Mouse (Mus musculus): ENCODE data around the gene Fcgr3.

DNA sequence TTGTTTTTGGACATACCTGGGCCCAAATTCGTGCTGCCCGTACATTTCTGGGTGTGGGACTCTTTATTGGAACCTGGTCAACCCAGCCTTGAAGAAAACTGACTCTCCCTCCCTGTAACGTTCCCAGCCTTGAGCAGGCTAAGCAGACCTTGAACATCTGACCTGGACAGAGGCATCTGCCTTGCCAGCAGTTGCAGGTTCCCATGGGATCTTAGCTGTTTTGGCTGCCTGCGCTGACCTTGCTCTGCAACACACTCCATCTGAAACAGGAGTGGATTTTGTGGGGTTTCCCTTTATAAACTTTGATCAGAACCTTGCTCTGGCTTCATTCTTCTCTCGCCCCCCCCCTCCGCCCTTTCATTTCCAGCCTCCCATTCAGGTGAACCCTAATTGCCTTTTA is 40.5 kb upstream of the Fcgr3 start:
- TF ChIP-seq FOSL1 (IDR thresholded peaks at IDR 0.05; ENCODE audit: insufficient read depth, low read length, poor library complexity, severe bottlenecking): no peak
- TF ChIP-seq CTCF (IDR thresholded peaks at IDR 0.05; ENCODE audit: control insufficient read depth, insufficient read depth, insufficient read length): no peak
- TF ChIP-seq CEBPB (IDR thresholded peaks at IDR 0.05; ENCODE audit: low read depth): no peak
- no peak for TF ChIP-seq MYOD1 (IDR thresholded peaks at IDR 0.05; ENCODE audit: control insufficient read depth, insufficient read length, low read depth)
- no peak for TF ChIP-seq MAX (IDR thresholded peaks at IDR 0.05)

Data from C2C12 (cell line).